Mouse (Mus musculus) megakaryocyte-erythroid progenitor cell, adult 5-6 weeks (primary cell): ENCODE measurements around the gene Jmjd6. TPM values are rescaled to one million over a fixed set of nuclear protein-coding genes. Genes with fewer than 3 reads are reported as not detected.

Experiments used
- ATAC-seq: replicated peaks from 2 replicates; pipeline ENCODE4 v1.8.0; 2016; ENCODE audit warnings: mild to moderate bottlenecking, inconsistent platforms; ENCODE audit not compliant: severe bottlenecking, poor library complexity, low FRiP score, low TSS enrichment
- total RNA-seq, 2 experiments: library from RNA; stranded (forward) in 1 of 2; stranded (reverse) in 1 of 2; fragments of 200-1000, 215-1000 nt in 1 of 2; fragments of >200 nt in 1 of 2; fragmentation: Nextera tagmentation in 1 of 2; gene quantifications; 2 replicates each; pipeline ENCODE4 v1.2.3; 2014 to 2017

The Jmjd6 gene
- total RNA-seq, 2 experiments from 2014 or later = 49.5 to 56.7 TPM

- 0 out of 2 replicates have a peak, but pooled peaks have one; percentile 19 for ATAC-seq
Observed at GRCm38 (mm10) chr11:116809520-116809919, 33.7 kb downstream of the Jmjd6 start.

GRCm38 (mm10) chr11:116808811-116809395 lies 34.3 kb downstream of the Jmjd6 start:
- ATAC-seq = no peak

DNA sequence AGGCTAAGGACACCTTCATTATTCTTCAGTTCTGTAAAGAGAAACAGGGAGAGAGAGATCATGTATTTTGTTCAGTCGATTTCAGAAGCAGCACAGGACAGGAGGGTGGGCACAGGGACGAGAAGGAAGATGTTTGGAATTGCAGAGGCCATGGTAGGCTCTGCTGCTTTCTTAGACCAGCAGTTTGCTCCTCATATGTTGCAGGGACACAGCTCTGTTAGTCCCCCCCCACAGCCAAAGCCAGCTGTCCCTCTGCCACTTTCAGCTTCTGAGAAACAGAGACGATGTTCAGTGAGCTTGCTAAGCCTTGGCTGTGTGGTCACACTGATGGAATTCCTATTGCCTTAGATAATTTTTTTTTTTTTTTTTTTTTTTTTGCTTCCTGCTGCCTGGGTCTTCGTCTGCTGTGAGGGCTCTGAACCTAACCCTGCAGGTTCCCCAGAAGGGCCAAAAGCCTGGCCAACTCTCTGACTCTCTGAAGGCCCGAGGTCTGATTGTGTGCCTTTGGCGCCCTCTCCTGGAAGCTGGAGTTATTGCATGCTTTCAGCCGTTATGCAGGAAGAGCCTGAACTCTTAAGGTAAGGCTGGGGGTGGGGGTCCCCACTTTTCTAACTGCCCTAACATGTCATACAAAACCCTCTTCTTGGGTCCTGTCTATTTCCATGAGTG lies 35.2 kb downstream of the Jmjd6 start:
- ATAC-seq = 0 out of 2 replicates have a peak, but pooled peaks have one; percentile 55

GRCm38 (mm10) chr11:116807526-116807925 lies 35.7 kb downstream of the Jmjd6 start:
- no peak for ATAC-seq

GRCm38 (mm10) chr11:116807116-116807515 lies 36.1 kb downstream of the Jmjd6 start:
- no peak for ATAC-seq

DNA sequence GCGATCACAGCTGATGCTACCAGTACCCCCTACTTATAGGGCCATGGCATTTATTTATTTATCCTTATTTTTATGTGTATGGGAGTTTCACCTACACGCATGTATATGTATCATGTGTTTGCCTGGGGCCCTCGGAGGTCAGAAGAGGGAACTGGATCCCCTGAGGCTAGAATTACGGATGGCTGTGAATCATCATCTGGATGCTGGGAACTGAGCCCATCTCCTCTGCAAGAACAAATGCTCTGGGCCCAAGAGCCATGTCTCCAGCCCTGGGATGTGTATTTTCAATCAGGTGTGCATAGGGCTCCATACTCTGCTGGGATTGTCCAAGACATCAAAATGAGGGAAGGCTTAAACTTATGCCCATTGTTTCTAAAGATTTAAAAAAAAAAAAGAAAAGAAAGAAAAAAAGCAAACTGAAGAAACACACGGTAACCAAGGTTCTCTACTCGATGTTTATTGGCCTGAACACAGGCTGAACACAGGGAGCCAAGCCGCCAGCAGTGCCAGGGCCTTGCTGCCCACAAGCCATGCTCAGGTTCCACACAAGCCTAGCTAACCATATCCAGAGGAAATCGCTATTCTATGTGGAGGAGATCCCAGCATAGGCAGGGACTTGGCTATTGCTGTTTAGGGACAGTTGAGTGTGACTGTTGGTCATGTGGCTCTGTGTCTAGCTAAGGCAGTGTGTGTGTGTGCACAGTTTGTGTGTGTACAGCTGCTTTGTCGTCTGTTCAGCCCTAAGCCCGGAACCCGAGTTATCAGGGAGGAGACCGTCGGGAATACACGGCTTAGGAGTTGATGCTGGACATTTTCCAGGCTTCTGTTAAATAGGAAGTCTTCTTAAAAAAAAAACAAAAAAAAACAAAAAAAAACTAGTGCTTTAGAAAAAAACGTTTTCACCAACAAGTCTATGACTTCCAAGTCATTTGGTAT lies 36.8 kb downstream of the Jmjd6 start:
- no peak for ATAC-seq

- no peak for ATAC-seq
Observed at GRCm38 (mm10) chr11:116802709-116803108, 40.5 kb downstream of the Jmjd6 start.

DNA sequence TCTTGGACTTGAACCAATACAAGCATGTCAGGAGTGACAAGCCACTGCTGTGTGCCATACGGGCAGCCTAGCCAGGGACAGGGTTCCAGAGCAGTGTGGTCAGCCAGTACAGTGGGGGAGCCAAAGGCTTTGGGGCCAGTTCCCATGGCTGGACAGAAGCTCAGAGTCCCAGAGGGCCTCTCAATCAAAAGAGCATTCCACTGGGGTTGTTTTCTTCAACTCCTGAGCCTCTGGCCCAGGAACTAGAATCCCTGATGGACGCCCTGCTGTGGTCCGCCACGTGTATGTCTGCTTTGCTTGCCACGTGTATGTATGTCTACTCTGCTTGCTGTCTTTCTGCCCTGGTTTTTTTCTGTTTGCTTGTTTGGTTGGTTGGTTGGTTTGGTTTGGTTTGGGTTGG lies 42.1 kb downstream of the Jmjd6 start:
- ATAC-seq = no peak

GRCm38 (mm10) chr11:116799364-116799763 lies 43.9 kb downstream of the Jmjd6 start:
- no peak for ATAC-seq

Other genes starting within 250 kb of the Jmjd6 start
- gene Rhbdf2, start 216.4 kb downstream of the Jmjd6 start, total RNA-seq (2014; fragmentation: Nextera tagmentation) = 4.1 and 6.1 TPM in 2 replicates
- 1.3 and 3.3 TPM in 2 replicates for gene Rhbdf2, start 216.4 kb downstream of the Jmjd6 start, total RNA-seq (2017)
- gene Prcd, start 189.9 kb downstream of the Jmjd6 start, total RNA-seq (2014; fragmentation: Nextera tagmentation) = 2.1 TPM in 1 of 2 replicates, not detected in the other
- gene Prcd, start 189.9 kb downstream of the Jmjd6 start, total RNA-seq (2017) = not detected in 2 replicates
- gene Cygb, start 189.1 kb downstream of the Jmjd6 start, total RNA-seq (2014; fragmentation: Nextera tagmentation) = not detected in 2 replicates
- gene Cygb, start 189.1 kb downstream of the Jmjd6 start, total RNA-seq (2017) = not detected in 2 replicates
- not detected in 2 replicates for gene St6galnac1, start 67.9 kb downstream of the Jmjd6 start, total RNA-seq (2014; fragmentation: Nextera tagmentation)
- not detected in 2 replicates for gene St6galnac1, start 67.9 kb downstream of the Jmjd6 start, total RNA-seq (2017)
- not detected in 2 replicates for gene Mxra7, start 15.4 kb downstream of the Jmjd6 start, total RNA-seq (2014; fragmentation: Nextera tagmentation)
- gene Mxra7, start 15.4 kb downstream of the Jmjd6 start, total RNA-seq (2017) = 0.61 TPM in 1 of 2 replicates, not detected in the other
- gene Mettl23, start 171 bp downstream of the Jmjd6 start, total RNA-seq (2014; fragmentation: Nextera tagmentation) = 53.6 and 58.8 TPM in 2 replicates
- gene Mettl23, start 171 bp downstream of the Jmjd6 start, total RNA-seq (2017) = 47.2 and 48.2 TPM in 2 replicates
- gene Mfsd11, start 9.0 kb upstream of the Jmjd6 start, total RNA-seq (2014; fragmentation: Nextera tagmentation) = 17.2 and 21.1 TPM in 2 replicates
- gene Mfsd11, start 9.0 kb upstream of the Jmjd6 start, total RNA-seq (2017) = 7.2 and 20.1 TPM in 2 replicates
- 740 and 930 TPM in 2 replicates for gene Srsf2, start 9.6 kb upstream of the Jmjd6 start, total RNA-seq (2014; fragmentation: Nextera tagmentation)
- gene Srsf2, start 9.6 kb upstream of the Jmjd6 start, total RNA-seq (2017) = 646 and 663 TPM in 2 replicates
- gene Mgat5b, start 75.4 kb upstream of the Jmjd6 start, total RNA-seq (2014; fragmentation: Nextera tagmentation) = not detected in 2 replicates
- gene Mgat5b, start 75.4 kb upstream of the Jmjd6 start, total RNA-seq (2017) = not detected in 2 replicates